Mouse (Mus musculus) regulatory T cell (primary cell): Measurements from ENCODE around the gene Dnajb5.

Source experiments
- in situ Hi-C: fragments of 300-600 bp; cut with MboI, MseI; formaldehyde crosslinking; loops from one replicate; pipeline ENCODE4 v1.15.1; 2025; ENCODE audit warnings: high pct_unique_total_duplicates

Dnajb5 gene

DNA sequence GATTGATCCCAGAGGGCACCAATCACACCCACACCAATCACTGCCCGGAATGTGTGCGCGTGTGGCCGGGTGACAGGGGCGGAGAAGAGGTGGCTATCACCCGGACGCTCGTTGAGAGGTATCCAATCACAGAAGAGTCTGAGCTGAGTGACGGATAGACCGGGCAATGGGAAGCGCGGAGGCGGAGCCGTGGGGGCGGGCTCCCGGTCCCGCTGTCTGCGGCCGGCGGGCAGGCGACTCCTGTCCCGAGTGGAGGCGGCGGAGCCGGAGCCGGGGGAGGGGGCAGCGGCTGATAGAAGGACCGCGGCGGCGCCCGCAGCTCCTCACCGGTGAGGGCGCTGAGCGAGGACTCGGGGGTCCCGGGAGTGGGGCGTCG, at the start of gene Dnajb5:
TSS of gene Dnajb5 (plus strand) at position 139 of the 376 bp plus-strand sequence.
- in situ Hi-C loops, result no loop called here

DNA sequence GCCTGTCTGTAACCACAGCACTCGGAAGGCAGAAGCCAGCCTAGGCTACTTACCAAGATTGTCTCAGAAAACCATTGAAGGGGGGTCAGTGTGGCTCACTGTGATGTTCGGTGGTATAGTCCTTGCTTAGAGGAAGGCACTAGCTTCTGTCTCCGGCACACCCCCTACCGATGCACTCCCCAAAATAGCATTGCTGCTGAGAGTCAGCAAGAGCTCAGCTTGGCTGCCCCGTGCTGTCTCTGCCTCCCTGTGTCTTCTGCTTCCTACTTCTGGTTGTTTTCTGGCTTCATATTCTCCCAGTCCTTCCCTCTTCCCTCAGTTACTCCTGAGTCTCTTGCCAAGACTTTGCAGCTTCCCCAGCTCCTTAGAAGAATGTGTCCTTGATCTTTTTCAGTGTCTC, 48.7 kb upstream of the Dnajb5 start:
- in situ Hi-C loops, result no loop called here

DNA sequence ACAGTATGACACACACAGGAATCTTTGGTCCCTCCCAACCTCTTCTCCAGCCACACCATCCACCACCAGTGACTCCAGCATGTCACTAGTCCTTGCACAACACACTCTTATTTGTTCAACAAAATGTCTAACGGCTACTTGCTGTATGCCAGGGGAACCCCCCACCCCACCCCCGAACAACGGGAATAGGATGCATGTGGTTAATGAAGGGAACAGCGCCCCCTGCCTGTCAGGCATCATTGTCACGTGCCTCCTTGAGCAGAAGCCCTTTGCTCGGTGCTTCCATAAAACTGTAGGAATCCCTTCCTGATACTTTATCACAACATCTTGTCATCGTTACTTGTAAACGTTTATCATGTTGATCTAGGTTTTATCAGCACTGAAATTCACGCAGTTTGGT, 47.4 kb upstream of the Dnajb5 start:
- in situ Hi-C loops, result no loop called here

DNA sequence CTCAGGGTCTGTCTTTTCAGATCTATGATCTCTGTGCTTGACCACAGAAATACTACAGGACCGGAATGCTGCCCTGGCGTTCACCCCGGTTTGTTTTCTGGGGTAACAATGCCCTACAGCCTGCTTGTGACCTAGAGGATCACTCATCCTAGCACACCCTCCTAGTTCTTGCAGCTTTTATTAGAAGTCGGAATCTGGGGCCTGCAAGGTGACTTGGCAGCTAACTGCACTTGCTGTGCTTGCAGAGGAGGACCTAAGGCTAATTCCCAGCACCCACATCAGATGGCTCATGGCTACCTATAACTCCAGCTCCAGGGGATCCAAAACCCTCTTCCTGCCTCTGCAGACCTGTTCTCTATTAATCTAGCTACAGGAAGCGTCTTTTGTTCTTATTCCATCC, 46.9 kb upstream of the Dnajb5 start:
- in situ Hi-C loops, result no loop called here

DNA sequence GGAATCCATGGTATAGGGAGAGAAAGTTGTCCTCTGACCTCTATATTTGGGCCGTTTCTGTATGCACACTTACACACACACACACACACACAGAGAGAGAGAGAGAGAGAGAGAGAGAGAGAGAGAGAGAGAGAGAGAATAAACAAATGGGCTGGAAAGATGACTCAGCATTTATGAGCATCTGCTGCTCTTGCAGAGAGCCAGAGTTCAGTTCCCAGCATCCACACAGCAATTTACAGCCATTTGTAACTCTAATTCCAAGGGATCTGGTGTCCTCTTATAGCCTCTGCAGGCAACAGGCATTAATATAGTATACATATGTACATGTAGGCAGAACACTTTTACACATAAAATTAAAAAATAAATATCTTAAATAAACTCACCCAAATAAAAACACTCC, 45.7 kb upstream of the Dnajb5 start:
- in situ Hi-C loops, result no loop called here

DNA sequence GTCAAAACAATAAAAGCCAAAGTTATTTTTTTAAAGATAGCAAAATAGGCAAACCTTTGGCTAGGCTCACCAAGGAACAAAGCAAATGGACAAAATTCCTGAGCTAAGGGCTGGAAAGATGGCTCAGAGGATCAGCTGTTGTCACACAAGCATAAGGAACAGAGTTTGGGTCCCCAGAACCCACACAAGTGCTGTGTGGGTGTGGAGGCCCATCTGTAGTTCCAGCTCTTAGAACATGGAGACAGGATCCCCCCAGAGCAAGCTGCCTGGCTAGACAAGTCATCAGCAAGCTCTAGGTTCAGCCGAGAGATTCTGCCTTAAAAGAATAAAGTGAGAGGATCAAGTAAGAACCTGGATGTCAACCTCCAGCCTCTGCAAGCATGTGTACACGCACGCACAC, 45.1 kb upstream of the Dnajb5 start:
- in situ Hi-C loops, result no loop called here

DNA sequence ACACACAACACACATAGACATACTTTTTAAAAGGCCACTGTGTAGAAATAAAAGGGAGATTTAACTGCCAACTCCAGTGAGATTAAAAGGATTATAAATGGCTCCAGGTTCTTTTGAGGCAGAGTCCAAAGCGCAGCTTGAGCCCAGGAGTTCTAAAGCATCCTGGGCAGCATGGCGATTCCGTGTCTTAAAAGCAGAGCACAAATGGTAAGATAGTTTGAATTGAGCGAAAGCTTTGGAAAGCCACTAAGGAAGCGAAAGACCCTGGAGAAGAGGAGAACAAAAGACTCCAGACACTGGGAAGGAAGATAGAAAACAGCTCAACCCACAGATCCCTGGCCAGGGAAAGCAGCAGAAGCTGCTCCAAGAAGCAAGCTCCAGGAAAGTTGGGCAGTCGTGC, 44.6 kb upstream of the Dnajb5 start:
- in situ Hi-C loops, result no loop called here

DNA sequence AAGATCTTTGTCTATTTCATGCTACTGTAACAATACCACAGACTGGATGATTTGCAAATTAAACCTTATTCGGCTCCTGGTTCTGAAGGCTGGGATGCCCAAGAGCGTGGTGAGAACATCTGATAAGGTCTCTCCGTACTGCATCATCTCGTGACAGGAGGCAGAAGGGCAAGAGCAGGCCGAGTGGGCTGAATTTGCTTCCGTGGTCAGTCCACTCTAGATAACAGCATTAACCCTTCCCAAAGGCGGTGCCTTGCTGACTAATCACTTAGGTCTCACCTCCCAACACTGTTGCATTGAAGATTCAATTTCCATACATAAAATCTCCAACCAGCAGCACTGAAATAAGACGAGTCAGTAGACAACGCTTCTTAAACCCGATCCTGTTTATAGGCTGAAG, 36.2 kb upstream of the Dnajb5 start:
- in situ Hi-C loops, result no loop called here

DNA sequence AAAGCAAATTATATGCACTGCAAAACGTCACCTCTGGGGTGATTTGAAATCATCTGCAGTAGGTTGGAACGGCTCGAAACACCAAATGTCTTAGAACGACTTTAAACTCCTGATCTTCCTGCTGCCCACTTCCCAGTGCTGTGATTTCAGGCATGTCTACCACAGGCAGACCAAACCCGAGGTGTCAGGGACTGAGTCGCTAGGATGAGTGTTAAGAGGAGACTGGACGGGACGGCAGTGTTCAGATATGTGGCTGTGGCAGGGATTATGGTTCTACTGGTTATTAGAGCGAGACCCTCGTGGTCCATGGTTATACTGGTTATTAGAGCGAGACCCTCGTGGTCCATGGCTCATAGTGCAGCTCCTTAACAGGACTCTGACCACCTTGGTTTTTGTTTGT, 34.3 kb upstream of the Dnajb5 start:
- in situ Hi-C loops, result no loop called here

DNA sequence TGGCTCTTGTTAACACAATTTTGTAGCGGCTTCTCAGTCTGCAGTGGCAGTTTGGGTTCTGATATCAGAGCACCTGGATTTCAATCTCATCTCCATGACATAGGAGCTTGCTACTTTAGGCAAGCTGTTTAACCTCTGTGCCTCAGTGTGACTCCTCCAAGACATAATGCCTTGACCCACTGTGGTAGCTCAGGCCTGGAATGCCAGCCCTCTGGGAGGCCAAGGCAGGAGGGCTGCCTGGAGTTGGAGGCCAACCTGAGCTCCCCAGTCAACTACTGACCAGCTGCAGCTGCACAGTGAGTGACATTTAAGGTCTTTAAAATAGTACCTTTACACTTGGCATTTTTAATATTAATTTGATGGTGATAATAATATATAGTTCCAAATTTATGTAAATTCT, 33.6 kb upstream of the Dnajb5 start:
- in situ Hi-C loops, result no loop called here

DNA sequence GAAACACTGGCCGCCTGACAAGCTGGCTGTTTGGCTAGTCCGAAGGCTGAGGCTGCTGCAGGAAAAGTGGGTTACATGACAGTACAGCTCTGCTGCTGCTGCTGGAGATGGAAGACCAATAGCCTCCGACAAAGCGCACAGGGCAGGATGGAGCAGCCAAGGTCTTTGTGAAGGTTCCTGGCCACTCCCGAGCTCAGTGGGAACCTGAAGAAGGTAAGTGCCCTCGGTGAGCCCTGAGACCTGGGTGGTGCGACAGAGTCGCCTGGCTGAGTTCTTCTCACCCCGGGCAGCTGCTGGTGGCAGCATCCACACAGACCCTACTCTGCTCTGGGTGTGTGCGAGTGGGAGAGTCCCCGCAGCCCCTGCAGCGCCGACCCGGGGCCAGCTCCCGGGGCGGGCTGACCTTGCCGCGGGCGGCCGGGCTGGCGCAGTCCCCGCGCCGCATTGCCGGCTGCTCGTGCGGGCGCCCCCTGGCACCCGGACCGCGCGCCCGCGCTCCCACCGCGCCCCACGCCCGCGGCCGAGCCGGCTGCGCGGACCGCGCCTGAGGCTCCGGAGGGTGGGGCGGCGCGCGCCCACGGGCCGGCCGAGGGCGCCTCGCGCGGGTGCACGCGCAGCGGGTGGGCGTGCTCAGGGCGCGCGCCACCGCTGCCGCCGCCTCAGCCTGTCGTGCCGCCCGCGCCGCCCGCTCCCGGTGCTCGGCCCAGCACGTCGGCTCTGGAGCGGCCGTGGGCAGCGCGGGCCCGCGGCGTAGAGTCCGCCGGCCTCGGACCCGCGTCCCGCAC, 32.8 kb upstream of the Dnajb5 start, which contains the start of gene Phf24:
TSS of gene Phf24 (plus strand) at position 44 of the 785 bp plus-strand sequence.
- in situ Hi-C loops, result no loop called here

DNA sequence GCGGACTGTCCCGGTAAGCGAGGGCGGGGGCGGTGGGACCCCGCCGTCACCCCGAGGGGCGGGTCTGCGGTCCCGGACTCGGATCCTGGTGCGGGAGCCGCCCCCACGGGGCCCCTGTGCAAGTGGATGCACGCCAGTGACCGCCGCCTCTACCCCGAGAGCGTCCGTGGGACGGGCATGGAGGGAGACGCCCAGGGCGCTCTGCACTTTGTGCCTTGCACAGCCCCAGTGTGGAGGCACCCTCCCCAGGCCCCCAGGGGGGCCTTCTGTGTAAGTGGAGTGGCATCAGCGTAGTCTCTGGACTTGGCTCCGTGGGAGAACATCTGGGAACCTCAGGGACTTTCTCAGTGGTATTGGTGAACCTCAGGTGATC, 32.2 kb upstream of the Dnajb5 start:
- in situ Hi-C loops, result no loop called here

DNA sequence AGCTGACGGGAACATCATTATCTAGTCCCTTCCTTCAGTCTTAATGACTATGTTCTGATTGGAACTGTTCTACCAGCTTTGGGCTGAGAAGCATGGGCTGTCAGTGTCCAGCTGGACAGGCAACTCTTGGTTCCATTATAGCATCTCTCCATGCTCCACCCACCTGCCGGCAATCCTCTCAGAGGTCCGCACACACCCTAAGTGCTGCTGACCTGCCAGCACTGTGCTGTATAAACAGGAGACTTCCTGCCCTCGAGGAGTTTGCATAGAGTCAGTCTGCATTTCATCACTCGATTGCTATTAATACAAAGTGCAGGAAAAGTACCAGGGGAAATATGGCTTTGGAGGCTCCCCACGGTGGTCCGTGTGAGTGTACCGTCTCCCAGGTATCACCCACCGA, 28.9 kb upstream of the Dnajb5 start:
- in situ Hi-C loops, result no loop called here

DNA sequence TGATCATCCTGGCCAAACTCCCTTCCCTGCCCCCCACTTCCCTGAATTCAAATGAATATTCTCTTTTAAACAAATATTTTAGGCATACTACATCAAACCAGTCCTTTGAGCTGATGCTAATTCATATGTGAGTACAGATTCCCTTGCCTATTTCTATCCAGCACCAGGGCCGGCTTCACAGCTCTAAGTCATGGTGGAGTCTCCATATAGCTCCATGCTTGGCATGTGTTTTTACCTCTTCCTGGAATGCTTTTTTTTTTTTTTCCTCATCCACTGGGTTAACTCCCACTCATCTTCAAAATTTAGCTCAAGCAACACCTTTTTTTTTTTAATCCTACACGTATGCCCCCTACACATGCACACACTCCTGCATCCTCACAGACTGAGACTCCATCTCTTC, 28.1 kb upstream of the Dnajb5 start:
- in situ Hi-C loops, result no loop called here

DNA sequence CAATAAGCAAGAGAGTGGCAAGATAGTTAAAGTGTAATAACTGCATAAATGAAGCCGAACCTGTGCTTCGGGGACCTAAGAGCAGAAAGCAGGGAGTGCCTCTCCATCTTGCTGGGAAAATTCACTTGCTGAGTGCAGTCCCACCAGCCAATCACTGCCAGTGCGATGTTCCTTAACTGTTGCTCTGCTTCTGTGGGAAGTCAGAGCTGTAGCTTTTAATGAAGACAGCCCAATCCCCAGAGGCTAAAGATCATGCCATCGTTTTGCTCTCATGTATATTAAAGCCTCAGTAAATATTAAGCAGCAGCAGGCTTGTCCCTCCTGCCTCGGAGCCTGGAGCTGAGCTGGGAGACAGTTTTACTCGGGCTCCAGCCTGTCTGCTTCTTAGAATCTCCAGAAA, 27.6 kb upstream of the Dnajb5 start:
- in situ Hi-C loops, result no loop called here

DNA sequence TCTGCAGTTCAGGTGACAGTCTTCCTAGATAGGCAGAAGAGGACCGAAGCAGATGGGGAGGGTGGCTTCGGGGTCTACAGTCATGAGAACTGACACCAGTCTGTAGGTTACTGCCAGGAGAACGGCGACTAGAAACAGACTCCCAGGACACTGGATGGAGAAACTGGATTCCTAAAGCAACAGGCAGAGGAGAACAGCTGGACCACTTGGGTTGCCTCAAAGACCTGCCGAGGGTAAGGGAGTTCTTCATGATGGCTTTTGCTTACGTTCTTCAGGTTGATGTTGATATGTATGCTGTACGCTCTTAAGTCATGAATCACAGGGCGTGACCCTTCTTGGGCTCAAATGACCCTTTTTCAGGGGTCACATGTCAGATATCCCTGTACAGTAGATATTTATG, 27.2 kb upstream of the Dnajb5 start:
- in situ Hi-C loops, result no loop called here

DNA sequence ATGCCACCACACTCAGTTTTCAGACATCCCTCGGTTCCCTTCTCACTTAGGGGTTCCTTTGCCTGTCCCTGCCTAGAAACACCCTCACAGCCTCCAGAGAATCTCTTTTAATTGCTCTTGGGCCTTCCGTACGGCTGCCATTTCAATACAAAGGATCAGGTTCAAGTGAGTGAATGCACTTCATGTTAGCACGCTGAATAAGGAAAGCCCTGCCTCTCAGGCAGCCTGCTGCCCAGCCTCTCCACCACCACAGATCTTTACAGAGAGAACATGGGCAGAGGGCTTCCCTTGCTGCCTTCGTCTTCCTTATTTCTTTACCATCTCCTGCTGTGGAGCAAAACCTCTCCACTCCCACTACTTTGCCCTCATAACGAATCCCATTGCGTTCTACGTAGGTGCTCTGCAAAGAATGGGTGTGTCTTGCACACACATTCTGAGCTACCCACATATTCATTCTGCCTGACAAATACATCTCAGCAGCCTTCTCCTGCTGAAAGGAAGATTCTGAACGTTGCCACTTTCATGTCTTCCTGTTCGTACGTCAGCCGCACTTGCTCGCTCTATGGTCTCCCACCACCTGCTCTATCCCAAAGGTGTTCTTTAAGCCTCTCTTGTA, 25.4 kb upstream of the Dnajb5 start:
- in situ Hi-C loops, result no loop called here

DNA sequence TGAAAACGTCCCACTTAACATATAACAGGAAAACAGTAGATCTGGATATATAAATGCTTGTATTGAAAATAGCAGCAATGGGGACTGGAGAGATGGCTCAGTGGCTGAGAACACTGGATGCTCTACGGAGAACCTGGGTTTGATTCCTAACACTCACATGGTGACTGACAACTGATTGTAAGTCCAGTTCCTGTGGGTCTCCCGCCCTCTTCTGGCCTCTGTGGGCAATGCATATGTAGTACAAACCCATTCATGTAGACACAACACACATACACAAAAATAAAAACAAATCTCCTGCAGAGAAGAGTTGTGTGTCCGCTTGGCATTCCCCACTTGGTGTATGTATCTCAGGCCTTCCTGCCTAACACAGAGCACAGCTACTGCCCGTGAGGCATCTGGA, 21.4 kb upstream of the Dnajb5 start:
- in situ Hi-C loops, result no loop called here

DNA sequence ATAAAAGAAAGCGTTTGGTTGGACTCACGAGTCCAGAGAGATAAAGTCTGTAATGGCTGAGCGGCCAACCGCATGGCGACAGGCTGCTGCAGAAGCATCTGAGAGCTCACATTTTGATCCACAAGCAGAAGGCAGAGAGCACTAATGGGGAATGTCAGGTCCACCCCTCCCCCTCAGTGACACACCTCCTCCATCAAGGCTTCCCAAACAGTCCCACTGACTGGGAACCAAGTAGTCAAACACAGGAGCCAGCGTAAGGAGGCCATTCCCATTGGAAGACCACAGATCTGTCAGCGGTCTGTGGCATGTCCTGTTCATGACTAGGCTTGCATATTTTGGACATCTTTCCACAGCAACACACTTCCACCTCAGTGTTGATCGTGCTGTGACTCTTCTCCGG, 20.7 kb upstream of the Dnajb5 start:
- in situ Hi-C loops, result no loop called here

DNA sequence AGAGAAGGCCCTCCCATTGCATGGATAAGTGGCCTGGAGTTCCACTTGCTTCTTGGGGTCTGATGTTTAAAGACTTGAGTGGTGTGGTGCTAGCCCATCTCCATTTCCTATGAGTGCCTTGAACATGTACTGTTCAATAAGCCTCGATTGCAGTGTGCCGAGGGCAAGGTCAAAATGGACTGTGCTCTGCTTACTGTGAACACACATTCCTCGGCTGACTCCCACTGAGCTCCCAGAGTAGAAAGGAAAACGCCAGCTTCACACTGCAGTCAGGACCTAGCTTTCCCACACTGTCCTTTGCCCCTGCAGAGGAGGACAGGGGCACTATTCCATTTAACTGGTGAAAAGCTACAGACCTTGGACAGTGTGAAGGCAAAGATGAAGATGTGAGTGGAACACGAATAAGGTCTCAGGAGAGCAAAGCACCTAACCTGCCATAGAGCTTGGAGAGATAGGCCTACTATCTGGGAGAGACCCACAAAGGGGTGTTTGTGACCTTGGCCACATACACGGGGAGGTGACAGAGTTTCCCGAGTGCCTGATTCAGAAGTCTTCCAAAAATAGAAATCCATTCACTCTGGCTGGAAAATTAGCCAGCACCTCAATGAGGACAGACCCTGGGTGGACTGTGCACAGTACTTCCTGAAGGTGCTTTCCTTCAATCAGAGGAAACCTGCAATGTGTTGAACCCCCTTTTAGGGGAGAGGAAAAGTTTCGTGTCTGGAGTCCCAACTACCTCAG, 17.2 kb upstream of the Dnajb5 start:
- in situ Hi-C loops, result no loop called here

DNA sequence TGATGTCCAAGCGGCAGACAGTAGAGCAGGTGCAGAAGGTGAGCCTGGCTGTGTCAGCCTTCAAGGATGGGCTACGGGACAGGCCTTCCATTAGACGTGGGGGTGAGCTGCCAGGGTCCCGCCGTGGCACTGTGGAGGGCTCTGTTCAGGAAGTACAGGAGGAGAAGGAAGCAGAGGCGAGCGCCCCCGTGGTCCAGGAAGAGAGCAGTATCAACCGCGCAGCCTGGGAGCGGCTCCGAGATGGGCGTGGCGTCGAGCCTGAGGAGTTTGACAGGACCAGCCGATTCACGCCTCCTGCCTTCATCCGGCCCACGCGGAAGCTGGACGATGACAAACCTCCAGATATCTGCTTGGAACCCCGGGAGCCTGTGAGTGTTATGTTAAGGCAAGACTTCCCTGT, 16.0 kb upstream of the Dnajb5 start:
- in situ Hi-C loops, result no loop called here

DNA sequence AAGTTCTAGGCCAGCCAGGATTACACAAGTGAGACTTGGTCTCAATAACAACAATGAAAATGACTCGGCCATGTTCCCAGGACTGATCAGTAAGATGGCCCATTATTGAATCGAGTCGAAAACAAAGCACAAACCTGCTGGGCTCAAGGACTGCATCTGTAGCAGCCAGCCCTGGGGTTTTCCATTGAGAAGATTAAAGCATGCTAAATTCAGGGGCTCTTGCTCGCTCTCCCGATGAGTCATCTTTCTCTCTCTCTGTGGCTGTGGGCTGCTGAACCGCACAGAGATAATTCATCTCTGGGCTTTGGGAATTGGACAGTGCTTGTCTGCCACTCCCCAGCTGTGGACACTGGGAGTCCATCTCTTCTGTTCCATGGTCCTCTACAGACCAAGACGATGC, 8.2 kb upstream of the Dnajb5 start:
- in situ Hi-C loops, result loop anchor here (5.0 kb wide), 1 partner anchor 1369 kb away; no protein-coding TSS in a partner anchor

DNA sequence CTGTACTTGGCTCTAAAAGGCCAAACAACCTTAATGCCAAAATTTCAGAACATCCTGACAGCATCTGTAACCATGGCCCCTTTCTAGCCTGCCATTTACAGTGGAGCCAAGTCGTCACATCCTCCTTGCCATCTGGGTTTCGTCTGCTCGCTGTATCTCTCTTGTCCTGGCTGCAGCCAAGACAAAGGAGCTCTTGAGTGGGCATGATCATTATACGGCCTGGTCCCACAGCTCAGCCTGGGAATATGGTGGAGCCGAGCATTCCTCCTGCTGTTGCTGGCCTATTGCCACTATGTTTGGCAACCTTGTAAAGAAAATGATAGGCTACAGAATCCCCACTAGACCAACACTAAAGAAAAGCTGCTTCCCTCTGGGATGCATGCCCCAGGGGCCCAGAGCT, 6.3 kb upstream of the Dnajb5 start:
- in situ Hi-C loops, result loop anchor here (5.0 kb wide), 1 partner anchor 1371 kb away; no protein-coding TSS in a partner anchor
